Mouse (Mus musculus): Measurements from ENCODE around the gene Xrcc2. TPM values are rescaled to one million over a fixed set of nuclear protein-coding genes. Genes with fewer than 3 reads are reported as not detected.

Xrcc2 gene
- polyA plus RNA-seq, 1 experiment from 2014 or later: 5.9 TPM

DNA sequence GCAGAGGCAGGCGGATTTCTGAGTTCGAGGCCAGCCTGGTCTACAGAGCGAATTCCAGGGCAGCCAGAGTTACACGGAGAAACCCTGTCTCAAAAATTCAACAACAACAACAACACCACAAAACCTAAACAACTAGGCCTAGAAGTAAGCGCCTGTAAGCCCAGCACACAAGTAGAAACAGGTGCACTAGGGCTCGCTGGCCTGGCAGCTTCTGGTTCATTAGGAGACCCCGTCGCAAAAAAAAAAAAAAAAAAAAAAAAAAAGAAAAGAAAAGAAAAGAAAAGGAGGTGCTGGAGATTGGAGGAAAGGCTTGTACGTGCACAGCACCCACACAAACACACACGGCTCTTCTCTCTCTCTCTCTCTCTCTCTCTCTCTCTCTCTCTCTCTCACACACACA lies 40.1 kb downstream of the Xrcc2 start:
- no peak for ATAC-seq
- no peaks in the 10 kb centered on the region for H3K9me3 ChIP-seq
- no peak overlapping the region for H3K27ac ChIP-seq
- no peaks in the 10 kb centered on the region for H3K36me3 ChIP-seq
- WGBS: 87% methylated on average over 9 of the region's 10 CpGs
- no peak overlapping the region for H3K4me2 ChIP-seq (replicated peaks)
- H3K4me3 ChIP-seq (replicated peaks): no peak overlapping the region
- no peaks in the 10 kb centered on the region for H3K27me3 ChIP-seq (replicated peaks)
- H3K9ac ChIP-seq: no peak overlapping the region
- no peaks in the 10 kb centered on the region for H3K4me1 ChIP-seq (replicated peaks)

DNA sequence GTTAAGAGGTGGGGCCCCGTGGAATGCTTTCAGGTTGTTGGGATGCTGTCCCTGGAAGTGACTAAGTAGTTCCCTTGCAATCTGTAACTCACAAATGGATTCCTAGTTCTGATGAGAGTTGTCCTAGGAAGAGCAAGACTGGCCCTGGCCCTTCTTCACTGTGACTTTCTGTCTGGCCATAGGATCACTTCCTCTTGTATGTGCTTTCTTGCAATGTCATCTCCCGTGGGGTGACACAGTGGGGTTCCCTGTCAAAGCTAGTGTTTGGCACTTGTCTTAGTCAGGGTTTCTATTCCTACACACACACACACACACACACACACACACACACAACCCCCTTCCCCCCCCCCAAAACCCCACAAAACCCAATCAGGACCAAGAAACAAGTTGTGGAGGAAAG lies 42.5 kb downstream of the Xrcc2 start:
- Histone ChIP-seq H3K4me1 (replicated peaks) (no peaks in the 10 kb centered on the region), H3K9me3 (no peaks in the 10 kb centered on the region), H3K36me3 (no peaks in the 10 kb centered on the region), H3K4me3 (replicated peaks) (no peak overlapping the region), H3K4me2 (replicated peaks) (no peak overlapping the region), H3K27ac (no peak overlapping the region), H3K9ac (no peak overlapping the region), H3K27me3 (replicated peaks) (no peaks in the 10 kb centered on the region)
- ATAC-seq: no peak
- WGBS: 91% methylated on average over 2 of the region's 2 CpGs

DNA sequence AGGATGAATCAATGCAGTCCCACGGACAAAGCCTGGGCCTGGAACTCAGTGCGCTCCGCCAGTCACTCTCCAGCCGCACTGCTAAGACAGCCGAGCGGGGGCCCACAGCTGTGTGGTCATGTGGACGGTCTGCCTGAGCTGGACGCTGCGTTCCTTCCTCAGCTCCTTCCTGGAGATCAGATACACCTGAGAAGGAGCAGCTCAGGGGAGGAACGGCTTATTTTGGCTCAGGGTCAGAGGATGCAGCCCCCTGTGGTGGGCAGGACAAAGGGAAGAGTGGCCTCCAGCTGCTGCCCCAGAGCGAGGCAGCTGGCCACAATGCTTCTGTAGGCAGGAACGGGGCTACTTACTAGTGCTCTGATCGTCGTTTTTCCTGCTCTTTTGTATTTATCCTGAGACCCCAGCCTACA lies 51.0 kb downstream of the Xrcc2 start:
- no peaks in the 10 kb centered on the region for H3K36me3 ChIP-seq
- peak overlapping the region; percentile 5; the same call in 1 of the 2 replicates for H3K4me3 ChIP-seq (replicated peaks)
- H3K4me1 ChIP-seq (replicated peaks): no peaks in the 10 kb centered on the region
- H3K27me3 ChIP-seq (replicated peaks): no peaks in the 10 kb centered on the region
- no peaks in the 10 kb centered on the region for H3K9me3 ChIP-seq
- no peak overlapping the region for H3K9ac ChIP-seq
- no peak overlapping the region for H3K27ac ChIP-seq
- H3K4me2 ChIP-seq (replicated peaks): peak overlapping the region; percentile 48
- ATAC-seq: no peak
- 14% methylated on average over 14 of the region's 14 CpGs for WGBS

DNA sequence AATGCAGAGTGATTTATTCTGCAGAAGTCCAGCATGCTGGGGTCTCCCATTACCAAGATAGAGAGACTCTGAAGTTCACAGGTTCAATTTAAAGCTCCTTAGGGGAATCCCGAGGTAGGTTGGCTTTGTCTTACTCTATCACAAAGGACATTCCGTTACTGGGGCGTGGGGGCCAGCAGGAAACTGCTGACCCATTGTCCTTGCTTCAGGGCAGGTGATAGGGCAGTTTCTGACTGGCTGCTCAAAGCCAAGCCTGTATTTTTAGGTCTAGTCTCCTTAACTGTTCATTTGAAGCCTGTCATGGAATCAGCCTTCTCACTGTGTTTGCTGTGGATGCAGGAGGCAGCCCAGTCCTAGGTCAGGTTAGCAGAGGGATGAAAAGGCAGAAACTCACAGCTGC lies 52.2 kb downstream of the Xrcc2 start:
- ATAC-seq: no peak
- WGBS: 73% methylated on average over 3 of the region's 3 CpGs
- H3K27me3 ChIP-seq (replicated peaks): no peaks in the 10 kb centered on the region

DNA sequence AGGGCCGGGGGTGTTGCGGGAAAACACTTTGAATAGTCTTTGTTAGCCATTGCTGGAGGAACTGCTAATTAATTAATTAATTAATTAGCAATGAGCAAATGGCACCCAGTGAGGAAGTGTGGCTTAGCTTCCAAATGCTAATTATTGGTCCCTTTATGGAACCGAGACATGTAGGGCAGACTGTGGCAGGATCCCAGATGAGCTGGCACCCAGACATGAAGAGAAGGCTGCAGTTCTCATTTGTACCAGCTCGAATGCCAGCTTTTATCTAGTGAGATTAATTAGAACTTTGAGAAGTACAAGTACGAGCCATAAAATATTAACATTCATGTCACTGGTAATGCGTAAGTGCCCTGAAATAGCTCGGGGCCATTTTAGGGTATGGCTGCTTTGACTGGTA lies 53.2 kb downstream of the Xrcc2 start:
- 90% methylated on average over 7 of the region's 7 CpGs for WGBS
- no peaks in the 10 kb centered on the region for H3K4me1 ChIP-seq (replicated peaks)
- ATAC-seq: no peak
- no peak overlapping the region for H3K4me2 ChIP-seq (replicated peaks)
- H3K9me3 ChIP-seq: no peaks in the 10 kb centered on the region
- no peak overlapping the region for H3K27ac ChIP-seq
- no peak overlapping the region for H3K9ac ChIP-seq
- no peak overlapping the region for H3K4me3 ChIP-seq (replicated peaks)
- no peaks in the 10 kb centered on the region for H3K36me3 ChIP-seq
- H3K27me3 ChIP-seq (replicated peaks): no peaks in the 10 kb centered on the region

More for the DNA sequence above, 52.2 kb downstream of the Xrcc2 start:
- H3K36me3 ChIP-seq: no peaks in the 10 kb centered on the region
- no peaks in the 10 kb centered on the region for H3K9me3 ChIP-seq
- H3K4me3 ChIP-seq (replicated peaks): no peak overlapping the region
- no peaks in the 10 kb centered on the region for H3K4me1 ChIP-seq (replicated peaks)
- no peak overlapping the region for H3K27ac ChIP-seq
- no peak overlapping the region for H3K9ac ChIP-seq
- H3K4me2 ChIP-seq (replicated peaks): no peak overlapping the region

DNA sequence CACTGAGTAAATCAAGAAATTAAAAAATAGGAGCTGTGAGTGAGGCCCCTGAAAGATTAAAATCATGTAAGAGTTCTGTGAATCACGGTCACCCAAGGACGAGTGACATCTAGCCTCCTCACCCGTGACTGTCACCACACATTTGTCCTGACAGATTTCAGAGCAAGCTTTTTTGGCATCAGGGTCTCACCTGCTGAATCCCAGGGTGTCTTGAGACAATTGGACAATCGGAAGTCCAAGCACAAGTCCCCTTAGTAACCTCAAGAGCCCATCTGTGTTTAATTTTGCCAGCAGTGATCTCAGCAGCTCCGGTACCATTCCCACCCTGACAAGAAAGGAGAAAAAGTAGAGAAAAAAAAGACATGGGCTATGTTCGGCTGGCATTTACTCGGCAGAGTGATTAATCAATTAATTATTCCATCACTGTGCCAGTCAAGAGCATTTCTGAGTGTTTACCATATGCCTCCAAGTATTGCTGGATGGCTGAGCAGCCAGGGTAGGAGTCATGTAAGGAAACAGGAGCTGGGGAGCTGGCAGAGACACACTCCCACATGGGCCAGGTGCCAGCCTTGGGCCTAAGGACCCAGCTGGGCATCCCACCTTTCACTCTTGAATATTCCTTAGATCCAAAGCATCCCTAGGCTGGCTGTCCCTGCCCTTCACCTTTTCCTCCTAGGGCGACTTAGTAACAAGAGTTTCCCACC lies 59.8 kb downstream of the Xrcc2 start:
- H3K4me1 ChIP-seq (replicated peaks): no peaks in the 10 kb centered on the region
- H3K4me2 ChIP-seq (replicated peaks): no peak overlapping the region
- no peak overlapping the region for H3K9ac ChIP-seq
- WGBS: 87% methylated on average over 8 of the region's 8 CpGs
- no peaks in the 10 kb centered on the region for H3K36me3 ChIP-seq
- no peak overlapping the region for H3K4me3 ChIP-seq (replicated peaks)
- no peak overlapping the region for H3K27ac ChIP-seq
- ATAC-seq: no peak
- H3K9me3 ChIP-seq: no peaks in the 10 kb centered on the region
- H3K27me3 ChIP-seq (replicated peaks): no peaks in the 10 kb centered on the region

DNA sequence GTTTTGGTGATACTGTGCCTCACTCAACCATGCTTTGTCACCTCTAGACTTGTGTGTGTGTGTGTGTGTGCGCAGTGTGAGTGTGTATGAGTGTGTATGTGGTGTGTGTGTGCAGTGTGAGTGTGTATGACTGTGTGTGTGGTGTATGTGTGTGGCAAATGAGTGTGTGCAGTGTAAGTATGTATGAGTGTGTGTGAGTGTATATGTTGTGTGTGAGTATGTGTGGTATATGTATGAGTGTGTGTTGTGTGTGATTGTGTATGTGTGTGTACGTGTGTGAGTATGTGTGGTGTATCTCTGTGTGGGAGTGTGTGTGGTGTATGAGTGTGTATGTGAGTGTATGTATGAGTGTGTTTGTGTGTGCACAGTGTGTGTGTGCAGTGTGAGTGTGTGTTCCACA lies 61.1 kb downstream of the Xrcc2 start:
- no peaks in the 10 kb centered on the region for H3K4me1 ChIP-seq (replicated peaks)
- H3K27me3 ChIP-seq (replicated peaks): no peaks in the 10 kb centered on the region
- H3K27ac ChIP-seq: no peak overlapping the region
- 93% methylated on average over 2 of the region's 2 CpGs for WGBS
- H3K36me3 ChIP-seq: no peaks in the 10 kb centered on the region
- no peak overlapping the region for H3K4me2 ChIP-seq (replicated peaks)
- H3K4me3 ChIP-seq (replicated peaks): no peak overlapping the region
- ATAC-seq: no peak
- H3K9me3 ChIP-seq: no peaks in the 10 kb centered on the region
- no peak overlapping the region for H3K9ac ChIP-seq

DNA sequence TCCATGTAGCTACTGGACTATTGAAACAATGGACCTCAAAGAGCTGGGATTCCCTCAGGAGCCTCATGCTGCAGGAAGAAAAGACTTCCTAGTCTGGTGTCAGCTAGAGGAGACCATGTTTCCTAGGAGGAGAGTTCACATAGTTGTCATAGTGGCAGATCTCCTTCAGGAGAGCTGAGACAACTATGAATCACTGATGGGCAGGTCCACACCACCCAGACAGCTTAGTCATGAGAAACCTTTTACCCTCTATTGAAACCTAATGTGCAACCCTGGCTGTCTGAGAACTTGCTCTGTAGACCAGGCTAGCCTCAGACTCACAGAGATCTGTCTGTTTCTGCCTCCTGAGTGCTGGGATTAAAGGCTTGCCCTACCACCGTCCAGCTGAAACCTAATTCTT lies 62.9 kb downstream of the Xrcc2 start:
- H3K27ac ChIP-seq: no peak overlapping the region
- no peak for ATAC-seq
- 90% methylated on average over 1 of the region's 1 CpGs for WGBS

More for the DNA sequence above, 62.9 kb downstream of the Xrcc2 start:
- Histone ChIP-seq H3K27me3 (replicated peaks) (no peaks in the 10 kb centered on the region), H3K4me3 (replicated peaks) (no peak overlapping the region), H3K4me1 (replicated peaks) (no peaks in the 10 kb centered on the region), H3K9ac (no peak overlapping the region), H3K9me3 (no peaks in the 10 kb centered on the region), H3K4me2 (replicated peaks) (no peak overlapping the region), H3K36me3 (no peaks in the 10 kb centered on the region)

Other genes starting within 250 kb of the Xrcc2 start
- 11.5 and 11.8 TPM in 2 replicates for gene Kmt2c, start 207.0 kb downstream of the Xrcc2 start, polyA plus RNA-seq (2015; fragmentation: Nextera tagmentation; extraction: Ambion mirVana)
- 0.11 TPM in 1 of 2 replicates, not detected in the other for gene Cct8l1, start 189.8 kb downstream of the Xrcc2 start, polyA plus RNA-seq (2015; fragmentation: Nextera tagmentation; extraction: Ambion mirVana)
- gene Actr3b, start 54.2 kb upstream of the Xrcc2 start, polyA plus RNA-seq (2015; fragmentation: Nextera tagmentation; extraction: Ambion mirVana): 2.7 and 3.1 TPM in 2 replicates
- gene Gm21663, start 236.6 kb upstream of the Xrcc2 start, polyA plus RNA-seq (2015; fragmentation: Nextera tagmentation; extraction: Ambion mirVana): not detected in 2 replicates
- not detected in 2 replicates for gene Gm21671, start 248.6 kb upstream of the Xrcc2 start, polyA plus RNA-seq (2015; fragmentation: Nextera tagmentation; extraction: Ambion mirVana)